Mouse (Mus musculus): ENCODE data around the gene Alkbh3. TPM values are rescaled to one million over a fixed set of nuclear protein-coding genes. Genes with fewer than 3 reads are reported as not detected.

Alkbh3 gene
- total RNA-seq (2023) = 59.6 to 71.1 TPM (median 66.9 TPM) in 4 replicates

GRCm38 (mm10) chr2:94010335-94011291, at the start of gene Alkbh3:
Alkbh3 (minus strand) TSS chr2:94010807.

GRCm38 (mm10) chr2:93996254-93996653, 14.4 kb downstream of the Alkbh3 start, which contains the start of gene Gm27027:
Gm27027 (minus strand) TSS chr2:93996354.

GRCm38 (mm10) chr2:93956908-93957784, 53.5 kb downstream of the Alkbh3 start, which contains the start of gene Gm13889:
Gm13889 (minus strand) TSS chr2:93957201.

Other genes starting within 250 kb of the Alkbh3 start
- 42.0 to 52.5 TPM (median 50.8 TPM) in 4 replicates for gene Ext2, start 188.2 kb downstream of the Alkbh3 start, total RNA-seq (2023)
- gene Accs, start 160.9 kb downstream of the Alkbh3 start, total RNA-seq (2023) = 15.0 to 18.2 TPM (median 15.4 TPM) in 4 replicates
- not detected in 4 replicates for gene Accsl, start 141.7 kb downstream of the Alkbh3 start, total RNA-seq (2023)
- 0.47 to 0.89 TPM in 2 of 4 replicates, not detected in the others for gene Gm13889, start 53.6 kb downstream of the Alkbh3 start, total RNA-seq (2023)
- gene Gm27027, start 14.5 kb downstream of the Alkbh3 start, total RNA-seq (2023) = 1.5 TPM in 1 of 4 replicates, not detected in the others
- 33.6 to 43.8 TPM (median 36.3 TPM) in 4 replicates for gene Hsd17b12, start 147.2 kb upstream of the Alkbh3 start, total RNA-seq (2023)